Mouse (Mus musculus): ENCODE results near the gene Pdzd2.

GRCm38 (mm10) chr15:12449321-12449720, 290.4 kb downstream of the Pdzd2 start:
- no peak for TF ChIP-seq CTCF (IDR thresholded peaks at IDR 0.05; ENCODE audit: control insufficient read depth, insufficient read depth, insufficient replicate concordance, low read depth, low read length)
- no peak for TF ChIP-seq POLR2A (IDR thresholded peaks at IDR 0.05; ENCODE audit: control insufficient read depth, low read depth, low read length)

Data from testis, adult 2 months (tissue).